Mouse (Mus musculus): ENCODE measurements at regions not wholly inside any gene's neighbourhood (a gene's known extent, or its start where the extent isn't known, plus 50 kb on each side); places are given as distances from the start of the nearest gene placed in this dataset.

- no peak for ATAC-seq (ENCODE audit: insufficient number of reproducible peaks, low FRiP score, low TSS enrichment, low read depth)
- no peaks in the 10 kb centered on the region for H3K9me3 ChIP-seq (ENCODE audit: control insufficient read depth, low read length)
- no peaks in the 10 kb centered on the region for H3K36me3 ChIP-seq (ENCODE audit: control insufficient read depth, insufficient read depth, low read length)
- 85% methylated on average over 4 of the region's 4 CpGs for WGBS
- no peak overlapping the region for H3K9ac ChIP-seq (ENCODE audit: low read length)
- no peak overlapping the region for H3K4me3 ChIP-seq (ENCODE audit: low read depth, low read length)
- no peak overlapping the region for H3K4me2 ChIP-seq (ENCODE audit: low read depth, severe bottlenecking)
- no peaks in the 10 kb centered on the region for H3K27me3 ChIP-seq (ENCODE audit: control insufficient read depth, insufficient read depth, low read length)
- H3K4me1 ChIP-seq (ENCODE audit: control insufficient read depth, insufficient read depth, low read length) = no peaks in the 10 kb centered on the region
- H3K27ac ChIP-seq (replicated peaks; ENCODE audit: low read depth, low read length) = no peak overlapping the region
- no peak for DNase-seq (ENCODE audit: low spot score)
These were observed 140.9 kb downstream of the Nrip1 start for GRCm38 (mm10) chr16:76232680-76233079.

- WGBS = 53% methylated on average over 3 of the region's 3 CpGs
- H3K4me2 ChIP-seq (ENCODE audit: low read depth, severe bottlenecking) = no peak overlapping the region
- H3K9me3 ChIP-seq (ENCODE audit: control insufficient read depth, low read length) = no peaks in the 10 kb centered on the region
- H3K27me3 ChIP-seq (ENCODE audit: control insufficient read depth, insufficient read depth, low read length) = no peaks in the 10 kb centered on the region
- H3K4me3 ChIP-seq (ENCODE audit: low read depth, low read length) = no peak overlapping the region
- no peak overlapping the region for H3K27ac ChIP-seq (replicated peaks; ENCODE audit: low read depth, low read length)
- ATAC-seq (ENCODE audit: insufficient number of reproducible peaks, low FRiP score, low TSS enrichment, low read depth) (no peak), DNase-seq (ENCODE audit: low spot score) (no peak)
- no peak overlapping the region for H3K9ac ChIP-seq (ENCODE audit: low read length)
- H3K36me3 ChIP-seq (ENCODE audit: control insufficient read depth, insufficient read depth, low read length) = no peaks in the 10 kb centered on the region
- H3K4me1 ChIP-seq (ENCODE audit: control insufficient read depth, insufficient read depth, low read length) = no peaks in the 10 kb centered on the region
These were observed 141.5 kb downstream of the Nrip1 start for GRCm38 (mm10) chr16:76232174-76232573.

- no peak for DNase-seq (ENCODE audit: low spot score)
- Histone ChIP-seq H3K27ac (replicated peaks; ENCODE audit: low read depth, low read length) (no peak overlapping the region), H3K4me2 (ENCODE audit: low read depth, severe bottlenecking) (no peak overlapping the region), H3K27me3 (ENCODE audit: control insufficient read depth, insufficient read depth, low read length) (no peaks in the 10 kb centered on the region), H3K36me3 (ENCODE audit: control insufficient read depth, insufficient read depth, low read length) (no peaks in the 10 kb centered on the region), H3K4me1 (ENCODE audit: control insufficient read depth, insufficient read depth, low read length) (no peaks in the 10 kb centered on the region), H3K9me3 (ENCODE audit: control insufficient read depth, low read length) (no peaks in the 10 kb centered on the region), H3K4me3 (ENCODE audit: low read depth, low read length) (no peak overlapping the region), H3K9ac (ENCODE audit: low read length) (no peak overlapping the region)
- ATAC-seq (ENCODE audit: insufficient number of reproducible peaks, low FRiP score, low TSS enrichment, low read depth) = no peak
- 92% methylated on average over 4 of the region's 4 CpGs for WGBS
These were observed 142.9 kb downstream of the Nrip1 start for GRCm38 (mm10) chr16:76230516-76231302.

GRCm38 (mm10) chr16:76228451-76228850, 145.2 kb downstream of the Nrip1 start:
- H3K27ac ChIP-seq (replicated peaks; ENCODE audit: low read depth, low read length) = no peak overlapping the region
- 93% methylated on average over 4 of the region's 4 CpGs for WGBS
- H3K4me1 ChIP-seq (ENCODE audit: control insufficient read depth, insufficient read depth, low read length) = no peaks in the 10 kb centered on the region
- no peaks in the 10 kb centered on the region for H3K36me3 ChIP-seq (ENCODE audit: control insufficient read depth, insufficient read depth, low read length)
- H3K9me3 ChIP-seq (ENCODE audit: control insufficient read depth, low read length) = no peaks in the 10 kb centered on the region
- no peak overlapping the region for H3K9ac ChIP-seq (ENCODE audit: low read length)
- ATAC-seq (ENCODE audit: insufficient number of reproducible peaks, low FRiP score, low TSS enrichment, low read depth) (no peak), DNase-seq (ENCODE audit: low spot score) (no peak)
- H3K4me3 ChIP-seq (ENCODE audit: low read depth, low read length) = no peak overlapping the region
- H3K27me3 ChIP-seq (ENCODE audit: control insufficient read depth, insufficient read depth, low read length) = no peaks in the 10 kb centered on the region
- H3K4me2 ChIP-seq (ENCODE audit: low read depth, severe bottlenecking) = no peak overlapping the region

GRCm38 (mm10) chr16:76226446-76226845, 147.2 kb downstream of the Nrip1 start:
- DNase-seq (ENCODE audit: low spot score) (no peak), ATAC-seq (ENCODE audit: insufficient number of reproducible peaks, low FRiP score, low TSS enrichment, low read depth) (no peak)
- H3K4me2 ChIP-seq (ENCODE audit: low read depth, severe bottlenecking) = no peak overlapping the region
- H3K9ac ChIP-seq (ENCODE audit: low read length) = no peak overlapping the region
- H3K9me3 ChIP-seq (ENCODE audit: control insufficient read depth, low read length) = no peaks in the 10 kb centered on the region
- H3K4me3 ChIP-seq (ENCODE audit: low read depth, low read length) = no peak overlapping the region
- no peaks in the 10 kb centered on the region for H3K27me3 ChIP-seq (ENCODE audit: control insufficient read depth, insufficient read depth, low read length)
- H3K4me1 ChIP-seq (ENCODE audit: control insufficient read depth, insufficient read depth, low read length) = no peaks in the 10 kb centered on the region
- H3K36me3 ChIP-seq (ENCODE audit: control insufficient read depth, insufficient read depth, low read length) = no peaks in the 10 kb centered on the region
- WGBS = 78% methylated on average over 7 of the region's 7 CpGs
- H3K27ac ChIP-seq (replicated peaks; ENCODE audit: low read depth, low read length) = no peak overlapping the region

GRCm38 (mm10) chr16:76225587-76226226, 147.9 kb downstream of the Nrip1 start:
- Histone ChIP-seq H3K4me1 (ENCODE audit: control insufficient read depth, insufficient read depth, low read length) (no peaks in the 10 kb centered on the region), H3K27ac (replicated peaks; ENCODE audit: low read depth, low read length) (no peak overlapping the region), H3K27me3 (ENCODE audit: control insufficient read depth, insufficient read depth, low read length) (no peaks in the 10 kb centered on the region), H3K36me3 (ENCODE audit: control insufficient read depth, insufficient read depth, low read length) (no peaks in the 10 kb centered on the region), H3K4me3 (ENCODE audit: low read depth, low read length) (no peak overlapping the region), H3K9me3 (ENCODE audit: control insufficient read depth, low read length) (no peaks in the 10 kb centered on the region), H3K9ac (ENCODE audit: low read length) (no peak overlapping the region), H3K4me2 (ENCODE audit: low read depth, severe bottlenecking) (no peak overlapping the region)
- ATAC-seq (ENCODE audit: insufficient number of reproducible peaks, low FRiP score, low TSS enrichment, low read depth) (no peak), DNase-seq (ENCODE audit: low spot score) (no peak)
- 76% methylated on average over 12 of the region's 12 CpGs for WGBS

- no peak for ATAC-seq (ENCODE audit: insufficient number of reproducible peaks, low FRiP score, low TSS enrichment, low read depth)
- Histone ChIP-seq H3K27me3 (ENCODE audit: control insufficient read depth, insufficient read depth, low read length) (no peaks in the 10 kb centered on the region), H3K36me3 (ENCODE audit: control insufficient read depth, insufficient read depth, low read length) (no peaks in the 10 kb centered on the region), H3K4me1 (ENCODE audit: control insufficient read depth, insufficient read depth, low read length) (no peaks in the 10 kb centered on the region), H3K9me3 (ENCODE audit: control insufficient read depth, low read length) (no peaks in the 10 kb centered on the region), H3K4me3 (ENCODE audit: low read depth, low read length) (no peak overlapping the region), H3K27ac (replicated peaks; ENCODE audit: low read depth, low read length) (no peak overlapping the region), H3K9ac (ENCODE audit: low read length) (no peak overlapping the region), H3K4me2 (ENCODE audit: low read depth, severe bottlenecking) (no peak overlapping the region)
- no peak for DNase-seq (ENCODE audit: low spot score)
- WGBS = 21% methylated on average over 9 of the region's 9 CpGs
These were observed 148.6 kb downstream of the Nrip1 start for GRCm38 (mm10) chr16:76224901-76225586.

- WGBS = 37% methylated on average over 4 of the region's 4 CpGs
- no peak overlapping the region for H3K9ac ChIP-seq (ENCODE audit: low read length)
- H3K9me3 ChIP-seq (ENCODE audit: control insufficient read depth, low read length) = no peaks in the 10 kb centered on the region
- no peak overlapping the region for H3K27ac ChIP-seq (replicated peaks; ENCODE audit: low read depth, low read length)
- DNase-seq (ENCODE audit: low spot score) = no peak
- H3K4me2 ChIP-seq (ENCODE audit: low read depth, severe bottlenecking) = no peak overlapping the region
- H3K36me3 ChIP-seq (ENCODE audit: control insufficient read depth, insufficient read depth, low read length) = no peaks in the 10 kb centered on the region
- no peak for ATAC-seq (ENCODE audit: insufficient number of reproducible peaks, low FRiP score, low TSS enrichment, low read depth)
- no peaks in the 10 kb centered on the region for H3K4me1 ChIP-seq (ENCODE audit: control insufficient read depth, insufficient read depth, low read length)
- no peaks in the 10 kb centered on the region for H3K27me3 ChIP-seq (ENCODE audit: control insufficient read depth, insufficient read depth, low read length)
- H3K4me3 ChIP-seq (ENCODE audit: low read depth, low read length) = no peak overlapping the region
These were observed 149.9 kb downstream of the Nrip1 start for GRCm38 (mm10) chr16:76223716-76224115.

Measured in limb, embryonic 11.5 days (tissue).